Mouse (Mus musculus) forebrain, postnatal 0 days (tissue): ENCODE data around the gene Pirt. TPM values are rescaled to one million over a fixed set of nuclear protein-coding genes. Genes with fewer than 3 reads are reported as not detected.

Experiments used
- ATAC-seq: fragments of 200-750 bp; cut with Nextera tagmentation; 2 replicates; pipeline ENCODE4 v1.8.0; 2017; ENCODE audit warnings: mild to moderate bottlenecking, moderate library complexity
- DNase-seq: peaks from one replicate; pipeline ENCODE4 v3.0.0-alpha.2; 2015
- H3K27ac ChIP-seq: fragments of 300-500 bp; sonication (generic); 2 replicates; pipeline ENCODE4 v1.5.1; 2014; ENCODE audit warnings: low read depth, mild to moderate bottlenecking, antibody characterized with exemption, low read length, moderate library complexity, mixed read lengths
- H3K27me3 ChIP-seq: fragments of 300-500 bp; sonication (generic); 2 replicates; pipeline ENCODE4 v1.6.1; 2014; ENCODE audit warnings: mild to moderate bottlenecking, low read length, mixed read lengths; ENCODE audit not compliant: insufficient read depth
- H3K36me3 ChIP-seq: fragments of 300-500 bp; sonication (generic); 2 replicates; pipeline ENCODE4 v1.6.1; 2014; ENCODE audit warnings: mild to moderate bottlenecking, moderate library complexity; ENCODE audit not compliant: insufficient read depth
- H3K4me1 ChIP-seq: fragments of 300-500 bp; sonication (generic); 2 replicates; pipeline ENCODE4 v1.6.1; 2014; ENCODE audit warnings: antibody characterized with exemption; ENCODE audit not compliant: insufficient read depth
- H3K4me2 ChIP-seq: fragments of 300-500 bp; sonication (generic); 2 replicates; pipeline ENCODE4 v1.6.1; 2014; ENCODE audit warnings: low read depth, mild to moderate bottlenecking, moderate library complexity
- H3K4me3 ChIP-seq: fragments of 300-500 bp; sonication (generic); 2 replicates; pipeline ENCODE4 v1.5.1; 2014; ENCODE audit warnings: low read depth, low read length, mixed read lengths
- H3K9ac ChIP-seq: fragments of 300-500 bp; sonication (generic); 2 replicates; pipeline ENCODE4 v1.6.1; 2014; ENCODE audit warnings: mild to moderate bottlenecking
- H3K9me3 ChIP-seq: fragments of 300-500 bp; sonication (generic); 2 replicates; pipeline ENCODE4 v1.6.1; 2016; ENCODE audit warnings: low read length
- CTCF ChIP-seq: sonication (generic); IDR thresholded peaks from 2 replicates; pipeline ENCODE4 v1.5.1; 2016; ENCODE audit warnings: antibody characterized with exemption, control low read depth, low read depth
- WGBS: fragments of 180-500 bp; shearing (Covaris S2); extraction: QIAGEN DNeasy Blood & Tissue Kit; methylation state at CpG from one replicate; pipeline ENCODE4 v1.1.7; 2014; 5-methylcytosine and 5-hydroxymethylcytosine counted together
- polyA plus RNA-seq: library from polyadenylated mRNA; unstranded; fragments of >200 nt; fragmentation: Nextera tagmentation; extraction: Ambion mirVana; gene quantifications from 2 replicates; pipeline ENCODE4 v1.2.1, GENCODE M21; 2015
- total RNA-seq: library from RNA; depleted of rRNA; stranded (reverse); fragments of >200 nt; gene quantifications from 2 replicates; pipeline ENCODE4 v1.2.3, GENCODE M21; 2014

Pirt gene
- total and polyA plus RNA-seq, 2 experiments from 2014 or later: 0.10 to 0.19 TPM

GRCm38 (mm10) chr11:66946521-66946920 lies 34.7 kb downstream of the Pirt start:
- DNase-seq (no peak), ATAC-seq (no peak)
- TF ChIP-seq CTCF: no peak

GRCm38 (mm10) chr11:66946922-66947321 lies 35.1 kb downstream of the Pirt start:
- Histone ChIP-seq H3K9me3 (no peaks in the 10 kb centered on the region), H3K27ac (no peak overlapping the region), H3K4me3 (no peak overlapping the region), H3K4me1 (no peaks in the 10 kb centered on the region), H3K4me2 (no peak overlapping the region), H3K36me3 (no peaks in the 10 kb centered on the region), H3K9ac (no peak overlapping the region), H3K27me3 (no peaks in the 10 kb centered on the region)
- DNase-seq (no peak), ATAC-seq (no peak)
- 81% methylated on average over 6 of the region's 6 CpGs for WGBS
- no peak for TF ChIP-seq CTCF

More at GRCm38 (mm10) chr11:66946521-66946920, 34.7 kb downstream of the Pirt start:
- Histone ChIP-seq H3K9ac (no peak overlapping the region), H3K4me2 (no peak overlapping the region), H3K27ac (no peak overlapping the region), H3K27me3 (no peaks in the 10 kb centered on the region), H3K4me3 (no peak overlapping the region), H3K9me3 (no peaks in the 10 kb centered on the region), H3K4me1 (no peaks in the 10 kb centered on the region), H3K36me3 (no peaks in the 10 kb centered on the region)
- 75% methylated on average over 6 of the region's 6 CpGs for WGBS

- Histone ChIP-seq H3K27me3 (no peaks in the 10 kb centered on the region), H3K9me3 (no peaks in the 10 kb centered on the region), H3K4me1 (no peaks in the 10 kb centered on the region), H3K4me3 (no peak within 1 kb of the TSS), H3K36me3 (no peaks in the 10 kb centered on the region), H3K4me2 (no peak within 1 kb of the TSS), H3K27ac (no peak within 1 kb of the TSS), H3K9ac (no peak within 1 kb of the TSS)
- no peak for TF ChIP-seq CTCF
- ATAC-seq (no peak), DNase-seq (no peak)
- 63% methylated on average over 9 of the region's 9 CpGs for WGBS
These were observed 44.5 kb downstream of the Pirt start, which contains the start of gene Tmem238l for GRCm38 (mm10) chr11:66956303-66956702. Gene Tmem238l, plus strand, starts transcription at chr11:66956638.

- Histone ChIP-seq H3K27ac (no peak overlapping the region), H3K36me3 (no peaks in the 10 kb centered on the region), H3K9me3 (no peaks in the 10 kb centered on the region), H3K4me2 (no peak overlapping the region), H3K27me3 (no peaks in the 10 kb centered on the region), H3K4me3 (no peak overlapping the region), H3K9ac (no peak overlapping the region), H3K4me1 (no peaks in the 10 kb centered on the region)
- no peak for ATAC-seq
- 90% methylated on average over 1 of the region's 1 CpGs for WGBS
- TF ChIP-seq CTCF: no peak
- DNase-seq: no peak
These were observed 49.0 kb downstream of the Pirt start for GRCm38 (mm10) chr11:66960797-66961196.

GRCm38 (mm10) chr11:66961447-66962176 lies 49.8 kb downstream of the Pirt start:
- no peak overlapping the region for H3K27ac ChIP-seq
- H3K4me3 ChIP-seq: no peak overlapping the region
- H3K9me3 ChIP-seq: no peaks in the 10 kb centered on the region
- ATAC-seq (no peak), DNase-seq (no peak)
- no peaks in the 10 kb centered on the region for H3K36me3 ChIP-seq
- 92% methylated on average over 12 of the region's 12 CpGs for WGBS
- H3K27me3 ChIP-seq: no peaks in the 10 kb centered on the region
- no peak overlapping the region for H3K9ac ChIP-seq
- TF ChIP-seq CTCF: no peak
- H3K4me2 ChIP-seq: no peak overlapping the region
- no peaks in the 10 kb centered on the region for H3K4me1 ChIP-seq

GRCm38 (mm10) chr11:66963462-66963861 lies 51.7 kb downstream of the Pirt start:
- Histone ChIP-seq H3K4me2 (no peak overlapping the region), H3K27ac (no peak overlapping the region), H3K9ac (no peak overlapping the region), H3K36me3 (no peaks in the 10 kb centered on the region), H3K4me1 (no peaks in the 10 kb centered on the region), H3K27me3 (no peaks in the 10 kb centered on the region), H3K4me3 (no peak overlapping the region), H3K9me3 (no peaks in the 10 kb centered on the region)
- DNase-seq: no peak
- no peak for TF ChIP-seq CTCF
- ATAC-seq: no peak
- 97% methylated on average over 1 of the region's 1 CpGs for WGBS

- WGBS: 19% methylated on average over 7 of the region's 7 CpGs
- Histone ChIP-seq H3K27me3 (no peaks in the 10 kb centered on the region), H3K4me2 (no peak overlapping the region), H3K4me3 (no peak overlapping the region), H3K9ac (no peak overlapping the region), H3K36me3 (no peaks in the 10 kb centered on the region), H3K4me1 (no peaks in the 10 kb centered on the region), H3K9me3 (no peaks in the 10 kb centered on the region), H3K27ac (no peak overlapping the region)
- DNase-seq: no peak
- no peak for ATAC-seq
- TF ChIP-seq CTCF: no peak
These were observed 54.8 kb downstream of the Pirt start for GRCm38 (mm10) chr11:66966500-66967116.
